Mouse (Mus musculus): ENCODE results near the gene Hhat. TPM values are rescaled to one million over a fixed set of nuclear protein-coding genes. Genes with fewer than 3 reads are reported as not detected.

The Hhat gene
- total RNA-seq, 2 experiments from 2014 or later: not detected

GRCm38 (mm10) chr1:192786194-192786593 lies 15.2 kb upstream of the Hhat start:
- no peak for ATAC-seq (replicated peaks; ENCODE audit: low FRiP score, poor library complexity, severe bottlenecking)

- no peak for ATAC-seq (replicated peaks; ENCODE audit: low FRiP score, poor library complexity, severe bottlenecking)
Observed at GRCm38 (mm10) chr1:192785046-192785961, 14.3 kb upstream of the Hhat start.

GRCm38 (mm10) chr1:192784374-192784773 lies 13.4 kb upstream of the Hhat start:
- no peak for ATAC-seq (replicated peaks; ENCODE audit: low FRiP score, poor library complexity, severe bottlenecking)

- no peak for ATAC-seq (replicated peaks; ENCODE audit: low FRiP score, poor library complexity, severe bottlenecking)
Observed at GRCm38 (mm10) chr1:192781256-192781655, 10.2 kb upstream of the Hhat start.

GRCm38 (mm10) chr1:192778869-192779514 lies 8.0 kb upstream of the Hhat start:
- no peak for ATAC-seq (replicated peaks; ENCODE audit: low FRiP score, poor library complexity, severe bottlenecking)

GRCm38 (mm10) chr1:192778206-192778605 lies 7.2 kb upstream of the Hhat start:
- no peak for ATAC-seq (replicated peaks; ENCODE audit: low FRiP score, poor library complexity, severe bottlenecking)

- no peak for ATAC-seq (replicated peaks; ENCODE audit: low FRiP score, poor library complexity, severe bottlenecking)
Observed at GRCm38 (mm10) chr1:192770130-192770494, 911 bp downstream of the Hhat start.

GRCm38 (mm10) chr1:192765531-192765930 lies 5.5 kb downstream of the Hhat start:
- no peak for ATAC-seq (replicated peaks; ENCODE audit: low FRiP score, poor library complexity, severe bottlenecking)

- ATAC-seq (replicated peaks; ENCODE audit: low FRiP score, poor library complexity, severe bottlenecking): no peak
Observed at GRCm38 (mm10) chr1:192764547-192764946, 6.5 kb downstream of the Hhat start.

- ATAC-seq (replicated peaks; ENCODE audit: low FRiP score, poor library complexity, severe bottlenecking): no peak
Observed at GRCm38 (mm10) chr1:192762946-192763933, 7.8 kb downstream of the Hhat start.

- ATAC-seq (replicated peaks; ENCODE audit: low FRiP score, poor library complexity, severe bottlenecking): no peak
Observed at GRCm38 (mm10) chr1:192756674-192757073, 14.3 kb downstream of the Hhat start.

- ATAC-seq (replicated peaks; ENCODE audit: low FRiP score, poor library complexity, severe bottlenecking): no peak
Observed at GRCm38 (mm10) chr1:192755685-192756606, 15.1 kb downstream of the Hhat start.

- no peak for ATAC-seq (replicated peaks; ENCODE audit: low FRiP score, poor library complexity, severe bottlenecking)
Observed at GRCm38 (mm10) chr1:192755246-192755645, 15.8 kb downstream of the Hhat start.

- no peak for ATAC-seq (replicated peaks; ENCODE audit: low FRiP score, poor library complexity, severe bottlenecking)
Observed at GRCm38 (mm10) chr1:192754268-192754667, 16.8 kb downstream of the Hhat start.

GRCm38 (mm10) chr1:192752659-192753601 lies 18.1 kb downstream of the Hhat start:
- no peak for ATAC-seq (replicated peaks; ENCODE audit: low FRiP score, poor library complexity, severe bottlenecking)

GRCm38 (mm10) chr1:192750042-192750437 lies 21.0 kb downstream of the Hhat start:
- no peak for ATAC-seq (replicated peaks; ENCODE audit: low FRiP score, poor library complexity, severe bottlenecking)

GRCm38 (mm10) chr1:192749270-192750041 lies 21.6 kb downstream of the Hhat start:
- ATAC-seq (replicated peaks; ENCODE audit: low FRiP score, poor library complexity, severe bottlenecking): no peak

All from erythroid progenitor cell, adult 5-6 weeks (primary cell).